Mouse (Mus musculus) ovary, postnatal 36 days (tissue): ENCODE data around the gene Grid2.

Experiments used
- DNase-seq: peaks from one replicate; pipeline ENCODE4 v3.0.0; 2022; ENCODE audit warnings: low spot score, mixed read lengths

Grid2 gene

GRCm38 (mm10) chr6:64063858-64064257 is 808.2 kb downstream of the Grid2 start:
- DNase-seq = no peak

- DNase-seq = no peak
Observed at GRCm38 (mm10) chr6:64064704-64065103, 809.0 kb downstream of the Grid2 start.

- DNase-seq = no peak
Observed at GRCm38 (mm10) chr6:64073406-64073805, 817.7 kb downstream of the Grid2 start.

GRCm38 (mm10) chr6:64077911-64078310 is 822.2 kb downstream of the Grid2 start:
- DNase-seq = no peak

- no peak for DNase-seq
Observed at GRCm38 (mm10) chr6:64098662-64099061, 843.0 kb downstream of the Grid2 start.

GRCm38 (mm10) chr6:64114594-64114993 is 858.9 kb downstream of the Grid2 start:
- no peak for DNase-seq

- DNase-seq = no peak
Observed at GRCm38 (mm10) chr6:64136275-64136674, 880.6 kb downstream of the Grid2 start.

- DNase-seq = no peak
Observed at GRCm38 (mm10) chr6:64148613-64149012, 892.9 kb downstream of the Grid2 start.

GRCm38 (mm10) chr6:64174995-64175612 is 919.4 kb downstream of the Grid2 start:
- DNase-seq = no peak

GRCm38 (mm10) chr6:64193646-64194045 is 938.0 kb downstream of the Grid2 start:
- no peak for DNase-seq

- no peak for DNase-seq
Observed at GRCm38 (mm10) chr6:64202396-64203122, 946.9 kb downstream of the Grid2 start.

GRCm38 (mm10) chr6:64236351-64236750 is 980.7 kb downstream of the Grid2 start:
- DNase-seq = no peak

- no peak for DNase-seq
Observed at GRCm38 (mm10) chr6:64240526-64240925, 984.9 kb downstream of the Grid2 start.

- DNase-seq = no peak
Observed at GRCm38 (mm10) chr6:64245951-64246350, 990.3 kb downstream of the Grid2 start.

GRCm38 (mm10) chr6:64251041-64251440 is 995.4 kb downstream of the Grid2 start:
- DNase-seq = no peak

- DNase-seq = no peak
Observed at GRCm38 (mm10) chr6:64263517-64263916, 1007.8 kb downstream of the Grid2 start.

- no peak for DNase-seq
Observed at GRCm38 (mm10) chr6:64264224-64264623, 1008.5 kb downstream of the Grid2 start.

- DNase-seq = no peak
Observed at GRCm38 (mm10) chr6:64274319-64275114, 1018.8 kb downstream of the Grid2 start.

- no peak for DNase-seq
Observed at GRCm38 (mm10) chr6:64279927-64280326, 1024.3 kb downstream of the Grid2 start.

- no peak for DNase-seq
Observed at GRCm38 (mm10) chr6:64293761-64294160, 1038.1 kb downstream of the Grid2 start.

GRCm38 (mm10) chr6:64297633-64298032 is 1042.0 kb downstream of the Grid2 start:
- no peak for DNase-seq

GRCm38 (mm10) chr6:64304709-64305476 is 1049.2 kb downstream of the Grid2 start:
- DNase-seq = no peak
